Mouse (Mus musculus) layer of hippocampus, adult 9-11 months (tissue): ENCODE results near the gene Arhgap44.

Experiments used
- DNase-seq: peaks from one replicate; pipeline ENCODE4 v3.0.0; 2022

Arhgap44 gene

GRCm38 (mm10) chr11:65080274-65080673 is 82.5 kb downstream of the Arhgap44 start:
- no peak for DNase-seq

- DNase-seq = peak; percentile 82
Measured at GRCm38 (mm10) chr11:65069609-65070008, 93.2 kb downstream of the Arhgap44 start.

DNA sequence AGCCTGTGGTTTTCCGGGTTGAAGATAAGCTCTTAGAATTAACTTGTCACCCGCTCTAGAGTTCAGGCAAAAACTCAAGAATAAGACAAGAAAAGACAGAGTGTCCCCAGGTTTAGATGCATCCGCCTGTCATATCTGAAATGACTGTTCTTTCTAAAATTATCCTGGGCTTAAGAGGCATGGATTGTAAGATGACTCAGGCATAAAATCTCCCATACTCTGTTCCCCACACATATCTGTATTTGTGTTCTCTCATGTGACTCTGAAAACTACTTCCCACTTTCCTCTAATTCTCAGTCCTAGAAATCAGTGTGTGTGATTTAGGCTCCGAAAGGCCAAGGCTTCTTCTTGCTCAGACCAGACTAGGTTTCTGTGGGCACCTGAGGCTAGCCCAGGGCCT is 93.7 kb downstream of the Arhgap44 start:
- no peak for DNase-seq

GRCm38 (mm10) chr11:65065201-65065600 is 97.6 kb downstream of the Arhgap44 start:
- DNase-seq = no peak

DNA sequence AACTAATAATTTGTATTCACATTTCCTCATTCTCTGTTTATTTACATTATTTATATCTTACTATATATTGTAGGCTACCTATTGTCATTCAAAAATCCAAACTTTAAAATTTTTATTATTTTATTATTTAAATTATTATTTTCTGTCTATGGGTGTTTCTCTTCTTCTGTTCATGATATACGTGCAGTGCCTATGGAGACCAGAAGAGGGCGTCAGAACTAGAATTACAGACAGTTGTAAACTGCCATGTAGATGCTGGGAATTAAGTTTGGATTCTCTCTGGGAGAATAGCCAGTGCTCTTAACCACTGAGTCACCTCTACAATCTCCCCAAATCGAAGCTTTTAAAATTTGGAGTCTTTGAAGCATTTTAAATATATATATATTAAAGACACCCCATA is 101.3 kb downstream of the Arhgap44 start:
- DNase-seq = no peak

- DNase-seq = no peak
Measured at GRCm38 (mm10) chr11:65059531-65059930, 103.2 kb downstream of the Arhgap44 start.

GRCm38 (mm10) chr11:65058224-65058908 is 104.4 kb downstream of the Arhgap44 start:
- no peak for DNase-seq

DNA sequence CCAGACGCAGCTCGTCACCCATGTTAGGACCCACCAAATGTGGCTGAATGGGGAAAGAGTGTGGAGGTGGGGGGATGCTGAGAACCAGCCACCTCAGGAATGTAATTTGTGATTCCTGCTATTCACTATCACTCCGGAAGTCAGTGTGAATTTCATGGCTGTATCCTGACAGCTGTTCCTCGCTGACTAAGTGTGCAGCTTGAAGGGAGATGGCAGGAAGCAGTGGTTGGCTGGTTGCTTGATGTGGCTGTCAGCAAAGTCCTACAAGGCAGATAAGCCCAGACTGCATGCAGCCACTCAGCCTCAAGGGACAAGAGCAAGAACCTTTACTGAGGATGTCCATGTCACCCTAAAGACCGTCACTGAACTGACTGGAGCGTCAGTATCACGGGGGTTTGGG is 107.2 kb downstream of the Arhgap44 start:
- no peak for DNase-seq

DNA sequence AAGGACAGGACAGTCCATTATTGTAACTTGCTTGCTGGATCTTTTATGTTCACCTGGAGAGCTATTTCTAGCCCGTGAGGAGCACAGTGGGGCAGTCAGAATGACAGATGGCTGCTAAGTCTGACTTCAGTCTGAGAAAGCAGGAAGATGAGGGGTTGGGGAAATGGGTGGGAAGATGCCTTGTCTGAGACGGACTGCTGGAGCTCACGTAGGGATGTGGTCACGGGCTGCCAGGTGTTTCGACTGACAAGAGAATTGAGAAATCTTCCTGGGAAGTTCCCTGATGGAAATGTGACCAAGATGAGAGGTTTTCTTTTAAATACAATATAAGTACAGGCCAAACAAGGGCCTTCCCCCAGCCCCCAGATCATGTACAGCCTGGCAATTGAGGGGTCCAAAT is 108.5 kb downstream of the Arhgap44 start:
- DNase-seq = no peak

DNA sequence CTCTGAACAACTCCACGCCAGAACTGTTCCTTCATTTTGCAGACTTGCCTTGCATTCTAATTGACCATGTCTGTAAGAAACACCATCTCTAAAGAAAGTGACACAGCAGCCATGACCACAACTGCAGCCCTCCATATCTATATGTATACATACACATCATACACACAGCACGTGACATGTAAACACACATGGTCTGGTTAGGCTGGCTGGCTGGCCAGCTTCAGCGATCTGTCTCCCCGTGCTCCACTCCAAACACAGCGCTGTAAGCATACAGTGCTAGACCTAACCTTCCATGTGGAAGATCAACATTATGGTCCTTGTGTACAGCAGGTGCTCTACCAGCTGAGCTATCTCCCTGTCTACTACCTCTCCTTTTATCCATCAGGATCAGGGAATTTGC is 111.9 kb downstream of the Arhgap44 start:
- no peak for DNase-seq

GRCm38 (mm10) chr11:65049090-65049489 is 113.7 kb downstream of the Arhgap44 start:
- DNase-seq = peak; percentile 25

GRCm38 (mm10) chr11:65040556-65040955 is 122.2 kb downstream of the Arhgap44 start:
- no peak for DNase-seq

DNA sequence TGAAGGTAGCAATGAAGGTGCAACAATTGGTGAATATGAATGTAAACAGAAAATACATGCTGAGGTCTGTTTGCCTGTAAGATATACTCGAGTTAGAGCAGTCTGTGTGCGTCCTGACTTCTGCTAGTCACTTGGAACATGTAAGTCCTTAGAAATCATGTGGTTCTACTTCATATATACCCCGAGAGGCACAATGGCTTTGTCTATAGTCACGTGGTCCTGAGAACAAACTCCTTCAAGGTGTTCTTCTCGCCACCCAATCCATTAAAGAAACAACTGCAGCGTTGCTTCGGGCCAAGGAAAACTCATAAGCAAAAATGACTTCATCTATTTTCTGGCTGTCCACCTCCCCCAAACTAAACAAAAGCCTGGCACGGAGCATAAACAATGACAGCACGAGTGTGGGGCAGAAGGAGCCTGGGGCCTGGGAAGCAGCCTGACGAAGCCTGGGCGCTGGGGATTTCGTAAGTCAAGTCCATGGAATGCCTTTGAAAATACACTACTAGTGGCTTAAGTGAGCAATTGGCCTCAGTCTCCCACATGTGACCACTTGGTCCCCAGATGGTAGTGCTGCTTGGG is 123.2 kb downstream of the Arhgap44 start:
- DNase-seq = no peak

DNA sequence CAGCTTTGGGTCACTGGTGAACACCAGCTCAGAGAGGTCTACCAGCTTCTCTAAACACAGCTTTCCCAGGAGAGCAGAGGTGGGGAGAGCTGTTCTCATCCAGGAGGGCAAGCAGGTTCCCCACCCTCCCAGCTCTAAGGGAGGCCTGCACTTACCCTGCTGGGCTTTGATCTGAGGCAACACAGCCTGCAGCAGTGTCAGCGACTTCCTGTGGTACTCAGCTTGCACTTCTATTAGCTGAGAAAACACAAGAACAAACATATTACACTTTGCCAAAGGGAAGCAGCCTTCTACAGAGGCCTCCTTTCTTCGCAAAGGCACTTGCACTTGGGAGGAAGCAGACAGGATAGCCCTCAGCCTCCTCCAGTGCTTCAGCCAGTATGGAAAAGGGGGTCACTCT is 123.8 kb downstream of the Arhgap44 start:
- no peak for DNase-seq

DNA sequence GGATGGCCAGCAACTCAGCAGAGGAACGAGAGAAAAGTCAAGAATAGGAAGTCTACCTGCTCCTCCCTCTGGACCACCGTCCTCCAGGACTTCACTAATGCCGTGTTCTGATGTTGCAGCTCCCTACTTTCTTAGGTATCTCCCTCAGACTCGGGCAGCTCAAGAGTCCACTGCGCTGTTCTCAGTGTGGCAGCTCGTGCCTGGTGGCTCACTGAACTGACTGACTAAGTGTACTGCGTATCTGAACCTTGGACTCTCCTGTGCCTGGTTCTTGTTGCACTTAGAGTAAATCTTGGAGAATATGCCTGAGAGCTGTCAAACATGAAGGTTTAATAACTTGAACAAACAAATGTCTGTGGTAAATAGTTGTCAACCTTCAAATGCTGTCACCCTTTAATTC is 130.5 kb downstream of the Arhgap44 start:
- DNase-seq = no peak

- DNase-seq = no peak
Measured at GRCm38 (mm10) chr11:65030201-65030600, 132.6 kb downstream of the Arhgap44 start.

DNA sequence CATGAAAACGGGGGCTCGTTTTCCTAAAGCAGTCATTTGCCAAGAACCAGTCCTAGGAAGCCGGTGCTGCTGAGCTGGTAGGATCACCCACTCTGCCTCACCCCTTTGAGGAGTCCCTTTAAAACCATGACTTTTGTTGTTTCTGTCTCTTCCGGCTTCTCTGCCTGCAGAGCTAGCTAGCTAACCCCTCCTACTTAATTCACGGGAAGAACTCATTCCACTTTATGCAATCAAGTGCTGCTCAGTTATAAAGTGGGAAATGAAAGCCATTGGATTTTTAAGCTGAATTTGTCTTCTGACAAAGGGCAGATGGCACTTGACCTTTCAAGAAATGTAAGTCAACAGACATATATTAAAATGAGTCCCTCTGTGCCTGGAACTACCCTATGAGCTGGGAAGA is 134.7 kb downstream of the Arhgap44 start:
- DNase-seq = no peak

- DNase-seq = no peak
Measured at GRCm38 (mm10) chr11:65022771-65023170, 140.0 kb downstream of the Arhgap44 start.

DNA sequence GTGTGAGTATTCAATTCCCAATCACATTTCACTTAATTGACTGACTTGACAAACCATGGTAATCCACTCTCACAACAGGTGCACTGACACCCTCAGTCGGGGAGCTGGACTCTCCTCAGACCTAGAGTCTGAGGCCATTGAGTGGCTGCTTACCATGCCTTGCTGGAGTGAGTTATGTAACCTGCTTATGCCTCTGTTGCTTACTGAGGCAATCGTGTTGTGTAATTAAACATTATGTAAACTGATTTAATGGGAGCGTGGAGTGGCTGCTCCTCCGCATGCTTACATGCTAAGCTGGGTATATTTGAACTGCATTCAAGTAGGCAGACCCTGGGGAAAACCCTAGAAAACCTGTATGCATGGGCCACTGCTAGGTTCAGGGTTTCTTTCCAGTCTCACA is 142.0 kb downstream of the Arhgap44 start:
- no peak for DNase-seq

GRCm38 (mm10) chr11:65016754-65017153 is 146.0 kb downstream of the Arhgap44 start:
- DNase-seq = no peak

DNA sequence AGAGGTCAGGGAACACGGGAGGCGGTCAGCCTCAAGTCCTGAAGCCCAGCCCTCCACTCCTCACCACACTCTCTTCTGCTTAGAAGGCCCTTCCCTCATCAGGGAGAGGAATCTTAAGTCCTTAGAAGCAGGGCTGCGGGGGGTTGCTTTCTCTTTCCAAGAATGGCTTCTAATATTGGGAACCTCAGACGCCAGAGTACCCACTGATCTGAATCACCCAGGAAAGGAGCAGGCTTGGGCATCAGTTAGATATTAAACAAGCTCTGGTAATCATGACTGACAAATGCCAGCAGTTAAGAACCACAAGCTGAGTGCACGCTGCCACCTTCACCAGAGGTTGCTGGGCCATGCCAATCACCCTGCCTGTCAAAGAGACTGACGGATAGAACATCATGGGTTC is 148.9 kb downstream of the Arhgap44 start:
- no peak for DNase-seq

DNA sequence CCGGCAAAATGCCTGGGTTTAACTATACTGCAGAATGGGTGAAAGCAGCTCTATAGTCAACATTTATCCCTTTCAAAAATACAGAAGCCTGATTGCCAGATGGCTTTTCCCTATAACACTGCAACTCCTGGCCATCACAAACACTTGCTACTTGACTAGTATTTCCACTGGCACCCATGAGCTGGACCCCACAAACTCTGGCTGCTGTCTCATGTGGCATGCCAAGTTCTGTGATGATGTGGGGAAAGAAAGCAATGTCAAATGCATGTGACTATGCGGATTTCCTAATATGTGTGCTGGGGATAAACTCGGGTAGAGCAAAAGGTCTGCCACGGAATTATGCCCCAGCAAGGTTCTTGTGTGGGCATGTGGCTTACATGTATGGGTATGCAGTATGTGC is 156.7 kb downstream of the Arhgap44 start:
- no peak for DNase-seq

GRCm38 (mm10) chr11:65004836-65005235 is 157.9 kb downstream of the Arhgap44 start:
- DNase-seq = no peak

DNA sequence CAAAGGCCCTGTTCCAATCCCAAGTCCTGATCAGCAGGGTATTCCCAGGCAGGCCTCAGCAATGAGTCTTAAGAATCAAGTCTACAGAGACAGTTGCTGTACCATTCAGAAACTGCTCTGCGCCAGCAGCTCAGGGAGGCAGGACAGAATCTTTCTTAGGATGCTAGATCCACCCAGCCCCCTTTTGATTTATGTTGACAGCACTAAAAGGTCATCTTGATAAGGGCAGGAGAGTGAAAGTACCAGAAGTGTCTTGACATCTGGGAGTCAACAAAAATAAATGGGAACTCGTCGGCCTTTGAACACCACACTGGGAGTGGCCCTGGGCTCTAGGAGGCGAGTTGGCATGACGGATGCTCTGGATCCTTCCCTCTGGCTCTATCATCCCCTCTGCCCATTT is 159.2 kb downstream of the Arhgap44 start:
- no peak for DNase-seq

DNA sequence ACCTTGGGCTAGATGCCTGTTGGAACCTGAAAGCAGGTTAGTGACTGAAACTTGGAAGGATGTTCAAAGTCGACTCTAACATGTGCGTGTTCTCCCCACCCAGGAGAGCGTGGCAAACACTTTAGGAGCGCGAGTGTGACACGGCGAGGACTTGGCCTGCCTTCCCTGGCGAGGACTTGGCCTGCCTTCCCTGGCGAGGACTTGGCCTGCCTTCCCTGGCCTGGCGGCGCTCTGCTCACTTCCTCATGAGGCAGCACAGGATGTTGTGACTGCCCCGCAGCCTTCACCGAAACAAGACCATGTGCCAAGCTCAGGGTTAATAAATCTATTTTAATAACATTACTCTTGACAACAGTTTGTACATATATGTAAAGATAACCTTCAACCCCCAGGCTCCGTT is 161.0 kb downstream of the Arhgap44 start:
- DNase-seq = no peak
